Mouse (Mus musculus): ENCODE results near the gene Neurl1b. TPM values are rescaled to one million over a fixed set of nuclear protein-coding genes. Genes with fewer than 3 reads are reported as not detected.

Neurl1b gene
- total RNA-seq, 2 experiments from 2014 or later: 85.3 to 88.4 TPM

DNA sequence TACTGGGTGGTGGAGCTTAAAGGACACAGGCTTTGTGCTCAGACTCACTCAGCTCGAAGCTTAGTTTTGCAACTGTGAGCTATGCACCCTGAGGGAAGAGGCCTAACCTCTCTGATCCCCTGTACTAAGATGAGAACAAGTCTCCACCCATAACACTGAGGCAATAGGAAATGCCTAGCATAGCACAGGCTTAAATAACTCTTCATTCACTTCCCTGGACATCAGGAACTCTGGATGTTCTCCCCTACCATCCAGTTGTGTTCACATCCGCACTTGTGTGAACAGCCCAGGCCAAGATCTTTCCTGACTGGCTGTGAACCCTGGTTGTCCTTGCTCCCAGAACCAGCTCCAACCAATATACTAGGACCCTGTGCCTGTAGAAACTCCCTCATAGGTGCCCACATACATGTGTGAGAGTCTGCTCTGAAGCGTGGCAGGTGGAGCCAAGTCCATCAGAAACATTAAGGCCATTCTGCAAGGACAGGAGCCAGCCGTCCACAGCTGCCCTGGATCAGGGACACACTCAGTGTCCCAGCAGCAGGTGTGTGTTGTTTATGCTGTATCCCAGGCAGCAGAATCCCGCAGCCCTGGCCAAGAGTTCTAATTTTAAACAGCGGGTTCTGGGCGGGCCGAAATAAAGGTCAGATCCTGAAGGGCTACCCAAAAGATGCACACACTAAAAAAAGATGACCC, 74.2 kb downstream of the Neurl1b start:
- intact Hi-C loops (cut with DNase I): no loop called here
- no peak for DNase-seq

- DNase-seq: no peak
- intact Hi-C loops (cut with DNase I): no loop called here
Observed at GRCm38 (mm10) chr17:26490072-26490471, 75.4 kb downstream of the Neurl1b start.

- intact Hi-C loops (cut with DNase I): no loop called here
- DNase-seq: no peak
Observed at GRCm38 (mm10) chr17:26490910-26491309, 76.3 kb downstream of the Neurl1b start.

GRCm38 (mm10) chr17:26492246-26492645, 77.6 kb downstream of the Neurl1b start:
- intact Hi-C loops (cut with DNase I): no loop called here

GRCm38 (mm10) chr17:26494642-26495468, 80.2 kb downstream of the Neurl1b start:
- DNase-seq: no peak
- intact Hi-C loops (cut with DNase I): no loop called here

More at GRCm38 (mm10) chr17:26492246-26492645, 77.6 kb downstream of the Neurl1b start:
- DNase-seq: no peak

Other genes with a start within 250 kb of the Neurl1b start
- under 1 TPM; 0.40 to 0.80 TPM for gene Pdia2, start 215.7 kb upstream of the Neurl1b start, total RNA-seq (2021)
- 10 to 100 TPM; 46.8 to 48.6 TPM for gene Rgs11, start 211.9 kb upstream of the Neurl1b start, total RNA-seq (2021)
- gene Arhgdig, start 207.0 kb upstream of the Neurl1b start, total RNA-seq (2021): 100 to 1,000 TPM; 165 to 166 TPM
- 10 to 100 TPM; 25.3 to 29.9 TPM for gene Fam234a, start 170.6 kb upstream of the Neurl1b start, total RNA-seq (2021)
- gene Luc7l, start 161.9 kb upstream of the Neurl1b start, total RNA-seq (2021): 100 to 1,000 TPM; 106 to 112 TPM
- gene Ergic1, start 146.7 kb downstream of the Neurl1b start, total RNA-seq (2021): 100 to 1,000 TPM; 180 to 193 TPM
- gene Dusp1, start 147.3 kb downstream of the Neurl1b start, total RNA-seq (2021): 10 to 100 TPM; 17.2 to 18.9 TPM
- gene Atp6v0e, start 248.4 kb downstream of the Neurl1b start, total RNA-seq (2021): 10 to 100 TPM; 29.4 to 31.3 TPM

Data from left cerebral cortex, postnatal 4 days (tissue).